Mouse (Mus musculus) embryonic facial prominence, embryonic 12.5 days (tissue): ENCODE measurements around the gene Gm29609. TPM values are rescaled to one million over a fixed set of nuclear protein-coding genes. Genes with fewer than 3 reads are reported as not detected.

Experiments used
- ATAC-seq: fragments of 200-750 bp; cut with Nextera tagmentation; 2 replicates; pipeline ENCODE4 v1.8.0; 2017; ENCODE audit not compliant: insufficient number of reproducible peaks, insufficient read depth, low FRiP score, low TSS enrichment
- H3K27ac ChIP-seq: fragments of 300-500 bp; sonication (generic); 2 replicates; pipeline ENCODE4 v1.5.1; 2016; ENCODE audit warnings: mild to moderate bottlenecking
- H3K27me3 ChIP-seq: fragments of 300-500 bp; sonication (generic); 2 replicates; pipeline ENCODE4 v1.6.1; 2016; ENCODE audit warnings: mild to moderate bottlenecking, moderate library complexity
- H3K36me3 ChIP-seq: fragments of 300-500 bp; sonication (generic); 2 replicates; pipeline ENCODE4 v1.6.1; 2016; ENCODE audit warnings: mild to moderate bottlenecking
- H3K4me1 ChIP-seq: fragments of 300-500 bp; sonication (generic); 2 replicates; pipeline ENCODE4 v1.6.1; 2016
- H3K4me2 ChIP-seq: fragments of 300-500 bp; sonication (generic); replicated peaks from 2 replicates; pipeline ENCODE4 v1.6.1; 2016; ENCODE audit warnings: mild to moderate bottlenecking, moderate library complexity
- H3K4me3 ChIP-seq: fragments of 300-500 bp; sonication (generic); 2 replicates; pipeline ENCODE4 v1.5.1; 2016; ENCODE audit warnings: mild to moderate bottlenecking
- H3K9ac ChIP-seq: fragments of 300-500 bp; sonication (generic); 2 replicates; pipeline ENCODE4 v1.6.1; 2016; ENCODE audit warnings: mild to moderate bottlenecking, moderate library complexity
- H3K9me3 ChIP-seq: fragments of 300-500 bp; sonication (generic); 2 replicates; pipeline ENCODE4 v1.6.1; 2016; ENCODE audit warnings: mild to moderate bottlenecking, moderate library complexity
- WGBS: fragments of 180-500 bp; shearing (Covaris S2); methylation state at CpG from one replicate; pipeline ENCODE4 v1.1.7; 2016; 5-methylcytosine and 5-hydroxymethylcytosine counted together
- polyA plus RNA-seq: library from polyadenylated mRNA; unstranded; fragments of >200 nt; fragmentation: Nextera tagmentation; extraction: Ambion mirVana; gene quantifications from 2 replicates; pipeline ENCODE4 v1.2.1, GENCODE M21; 2016

Gm29609 gene
- polyA plus RNA-seq, 1 experiment from 2014 or later: 2.3 TPM

DNA sequence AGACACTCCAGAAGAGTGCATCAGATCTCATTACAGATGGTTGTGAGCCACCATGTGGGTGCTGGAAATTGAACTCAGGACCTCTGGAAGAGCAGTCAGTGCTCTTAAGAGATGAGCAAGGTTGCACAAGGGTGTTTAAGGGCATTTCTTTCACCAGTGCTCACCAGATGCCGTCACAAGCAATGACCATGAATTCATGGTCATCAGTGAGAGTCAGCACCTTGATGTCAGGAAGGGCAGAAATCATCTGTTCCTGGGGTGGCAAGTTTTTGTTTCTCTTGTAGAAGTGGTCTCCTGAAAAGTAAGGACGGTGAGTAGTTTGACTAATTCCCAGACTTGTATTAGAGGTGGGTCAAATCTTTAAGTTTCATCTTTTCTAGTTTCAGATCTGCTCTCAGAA, 24.2 kb upstream of the Gm29609 start:
- Histone ChIP-seq H3K27ac (no peak overlapping the region), H3K4me3 (no peak overlapping the region), H3K27me3 (no peaks in the 10 kb centered on the region), H3K4me1 (peaks cover 15% of the 10 kb centered on the region; the same call in 1 of the 2 replicates), H3K36me3 (peaks cover 69% of the 10 kb centered on the region), H3K9me3 (peaks cover 4% of the 10 kb centered on the region; the same call in 1 of the 2 replicates), H3K9ac (no peak overlapping the region), H3K4me2 (no peak overlapping the region)
- WGBS: 94% methylated on average over 2 of the region's 2 CpGs
- ATAC-seq: no peak

DNA sequence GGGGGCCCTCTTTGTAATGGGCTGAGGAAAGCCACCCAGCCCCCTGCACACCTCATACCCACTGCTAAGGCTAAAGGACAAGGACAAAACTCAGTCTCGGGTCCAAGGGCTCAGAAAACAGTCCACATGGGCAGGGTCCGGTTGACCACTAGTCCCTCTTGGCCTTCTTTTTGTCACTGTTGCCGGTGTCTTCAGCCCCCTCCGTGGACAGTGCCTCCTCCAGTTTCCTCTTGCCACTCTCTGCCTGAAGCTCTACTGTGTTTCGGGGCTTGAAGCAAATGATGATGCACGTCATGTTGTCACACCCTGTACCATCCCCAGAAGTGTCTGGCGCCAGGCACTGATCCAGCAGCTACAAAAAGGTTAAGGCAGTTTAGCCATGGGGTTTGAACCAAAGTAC, 23.2 kb upstream of the Gm29609 start:
- Histone ChIP-seq H3K36me3 (peaks cover 75% of the 10 kb centered on the region), H3K4me1 (peaks cover 15% of the 10 kb centered on the region; the same call in 1 of the 2 replicates), H3K27me3 (no peaks in the 10 kb centered on the region), H3K4me2 (peak overlapping the region; percentile 64), H3K27ac (peak overlapping the region; percentile 88; the same call in 1 of the 2 replicates), H3K9me3 (peaks cover 4% of the 10 kb centered on the region; the same call in 1 of the 2 replicates), H3K9ac (peak overlapping the region; percentile 61; the same call in 1 of the 2 replicates), H3K4me3 (peak overlapping the region; percentile 82)
- ATAC-seq: no peak
- WGBS: 86% methylated on average over 7 of the region's 7 CpGs

DNA sequence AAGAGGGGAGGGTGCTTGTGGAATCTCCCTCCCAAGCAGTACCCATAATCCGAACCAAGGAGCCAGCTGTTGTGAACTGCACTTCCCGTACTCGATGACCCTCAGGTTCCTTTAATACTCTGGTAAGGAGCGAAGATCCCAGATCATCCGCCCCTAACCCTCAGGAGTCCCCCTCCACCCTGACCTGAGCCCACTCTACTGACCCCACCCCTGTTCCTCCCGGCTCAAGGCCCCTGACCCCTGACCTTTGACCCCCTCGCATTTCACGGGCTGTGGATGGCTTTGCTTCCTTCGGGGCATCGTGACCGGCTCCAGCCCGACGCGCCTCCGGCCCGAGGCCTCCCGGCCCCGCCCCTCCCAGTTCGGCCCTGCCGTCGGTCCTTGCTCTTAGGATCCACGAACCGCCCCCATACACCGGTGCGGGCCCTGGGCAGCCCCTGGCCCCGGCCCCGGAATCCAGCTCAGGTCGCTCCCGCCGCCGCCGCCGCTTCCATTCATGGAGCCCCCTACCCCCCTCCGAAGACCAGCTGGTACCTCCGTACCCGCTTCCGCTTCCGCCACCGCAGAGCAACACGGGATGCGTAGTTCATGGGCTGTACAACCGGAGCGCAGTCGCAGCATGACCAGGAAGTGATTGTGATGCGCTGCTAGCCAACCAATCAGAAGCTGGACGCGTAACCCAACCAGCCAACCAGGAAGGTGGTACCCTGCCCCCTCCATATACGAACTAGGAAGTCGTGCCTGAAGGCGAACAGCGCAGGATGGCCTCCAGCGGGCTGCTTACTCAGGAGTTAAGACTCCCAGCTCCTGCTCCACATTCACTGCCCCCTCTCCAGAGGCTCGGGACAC, 22.3 kb upstream of the Gm29609 start, which contains the start of gene Zfp513:
TSS of gene Zfp513 (minus strand) at position 562 of the 849 bp plus-strand sequence.
- ATAC-seq: peak; percentile 98
- H3K4me2 ChIP-seq: peak within 1 kb of the TSS; percentile 78
- peaks cover 15% of the 10 kb centered on the region; the same call in 1 of the 2 replicates for H3K4me1 ChIP-seq
- H3K9ac ChIP-seq: peak within 1 kb of the TSS; percentile 89
- H3K27me3 ChIP-seq: no peaks in the 10 kb centered on the region
- H3K36me3 ChIP-seq: peaks cover 75% of the 10 kb centered on the region
- H3K4me3 ChIP-seq: peak within 1 kb of the TSS; percentile 82
- under 1% methylated on average over 53 of the region's 53 CpGs for WGBS
- H3K27ac ChIP-seq: peak within 1 kb of the TSS; percentile 88
- peaks cover 4% of the 10 kb centered on the region; the same call in 1 of the 2 replicates for H3K9me3 ChIP-seq

DNA sequence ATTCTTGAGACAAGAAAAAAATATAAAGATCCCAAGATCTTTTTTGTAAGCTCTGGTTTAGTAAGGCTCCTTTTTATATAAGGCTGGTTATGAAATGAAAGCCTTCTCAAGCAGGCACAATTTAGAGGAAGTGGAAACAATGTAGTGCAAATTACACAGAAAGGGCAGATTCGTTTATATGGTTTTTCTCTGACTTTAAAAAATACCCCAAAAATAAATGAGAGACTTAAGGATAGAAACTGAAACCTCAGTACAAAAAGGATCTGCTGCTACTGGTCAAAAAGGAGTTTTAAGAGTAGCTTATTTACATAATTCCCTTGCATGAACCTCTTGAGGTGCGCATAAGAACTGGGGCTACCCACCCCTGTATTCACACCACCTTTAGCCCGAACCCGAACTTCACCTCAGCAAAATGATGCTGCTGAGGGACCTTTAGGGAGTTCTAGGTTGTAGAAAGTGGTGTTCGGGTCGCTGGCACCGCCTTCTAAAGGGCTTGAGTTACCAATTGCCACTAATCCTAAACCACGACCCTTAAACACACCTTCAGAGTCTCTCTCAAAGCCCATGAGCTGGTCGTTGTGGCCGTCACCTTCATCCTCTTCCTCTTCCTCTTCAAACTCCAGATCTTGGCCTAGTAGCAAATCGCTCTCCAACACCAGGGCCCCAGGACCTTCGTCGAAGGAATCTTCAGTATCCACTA, 21.5 kb upstream of the Gm29609 start:
- 17% methylated on average over 13 of the region's 13 CpGs for WGBS
- Histone ChIP-seq H3K36me3 (peaks cover 76% of the 10 kb centered on the region), H3K27ac (peak overlapping the region; percentile 79), H3K4me3 (peak overlapping the region; percentile 82), H3K9ac (peak overlapping the region; percentile 89), H3K27me3 (no peaks in the 10 kb centered on the region), H3K4me2 (peak overlapping the region; percentile 78), H3K9me3 (peaks cover 4% of the 10 kb centered on the region; the same call in 1 of the 2 replicates), H3K4me1 (peaks cover 15% of the 10 kb centered on the region; the same call in 1 of the 2 replicates)
- no peak for ATAC-seq

DNA sequence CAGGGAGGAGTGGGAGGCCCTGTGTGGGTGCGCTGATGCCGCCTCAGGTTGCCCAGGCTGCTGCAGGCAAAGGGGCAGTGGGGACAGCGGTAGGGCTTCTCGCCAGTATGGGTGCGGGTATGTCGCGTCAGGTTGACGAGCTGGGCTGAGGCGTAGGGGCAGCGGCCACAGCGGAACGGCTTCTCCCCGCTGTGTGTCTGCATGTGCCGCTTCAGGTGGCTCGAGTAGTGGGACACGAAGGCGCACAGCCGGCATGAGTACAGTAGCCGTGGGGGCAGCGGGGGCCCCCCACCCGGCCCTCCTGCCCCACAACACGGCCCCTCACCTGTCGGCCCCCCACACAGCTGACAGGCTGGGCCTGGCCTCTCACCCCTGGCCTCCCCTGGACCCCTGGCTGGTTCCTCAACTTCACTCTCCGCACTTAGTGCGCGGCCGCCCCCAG, 20.6 kb upstream of the Gm29609 start:
- ATAC-seq: no peak
- Histone ChIP-seq H3K4me1 (peaks cover 15% of the 10 kb centered on the region; the same call in 1 of the 2 replicates), H3K27me3 (no peaks in the 10 kb centered on the region), H3K27ac (0 out of 2 replicates have a peak overlapping the region, but pooled peaks have one; percentile 14), H3K9me3 (peaks cover 4% of the 10 kb centered on the region; the same call in 1 of the 2 replicates), H3K36me3 (peaks cover 77% of the 10 kb centered on the region), H3K4me2 (peak overlapping the region; percentile 78), H3K4me3 (peak overlapping the region; percentile 4; the same call in 1 of the 2 replicates), H3K9ac (no peak overlapping the region)
- 89% methylated on average over 27 of the region's 27 CpGs for WGBS

DNA sequence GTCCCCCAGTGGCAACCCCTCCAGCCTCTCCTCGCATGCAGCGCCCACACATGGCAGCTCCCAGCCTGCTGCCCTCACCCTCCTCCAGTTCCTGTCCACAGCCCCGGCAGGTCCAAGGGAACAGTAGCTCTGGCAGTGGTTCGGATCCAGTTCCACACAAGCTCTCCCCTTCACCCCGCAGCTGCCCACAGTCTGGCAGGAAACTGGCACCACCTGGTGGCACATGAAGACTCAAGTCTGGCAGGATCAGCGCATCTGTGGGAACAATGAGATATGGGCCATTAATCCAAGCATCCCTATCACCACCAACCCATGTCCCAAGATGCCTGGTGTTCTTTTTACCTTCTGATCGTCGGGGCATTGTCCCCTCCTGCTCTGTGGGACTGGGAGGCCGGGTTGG, 20.2 kb upstream of the Gm29609 start:
- H3K4me1 ChIP-seq: peaks cover 15% of the 10 kb centered on the region; the same call in 1 of the 2 replicates
- peaks cover 77% of the 10 kb centered on the region for H3K36me3 ChIP-seq
- no peak overlapping the region for H3K4me2 ChIP-seq
- ATAC-seq: no peak
- H3K9me3 ChIP-seq: peaks cover 4% of the 10 kb centered on the region; the same call in 1 of the 2 replicates
- H3K27ac ChIP-seq: 0 out of 2 replicates have a peak overlapping the region, but pooled peaks have one; percentile 14
- WGBS: 87% methylated on average over 9 of the region's 9 CpGs
- no peak overlapping the region for H3K9ac ChIP-seq
- H3K4me3 ChIP-seq: peak overlapping the region; percentile 4; the same call in 1 of the 2 replicates
- no peaks in the 10 kb centered on the region for H3K27me3 ChIP-seq

DNA sequence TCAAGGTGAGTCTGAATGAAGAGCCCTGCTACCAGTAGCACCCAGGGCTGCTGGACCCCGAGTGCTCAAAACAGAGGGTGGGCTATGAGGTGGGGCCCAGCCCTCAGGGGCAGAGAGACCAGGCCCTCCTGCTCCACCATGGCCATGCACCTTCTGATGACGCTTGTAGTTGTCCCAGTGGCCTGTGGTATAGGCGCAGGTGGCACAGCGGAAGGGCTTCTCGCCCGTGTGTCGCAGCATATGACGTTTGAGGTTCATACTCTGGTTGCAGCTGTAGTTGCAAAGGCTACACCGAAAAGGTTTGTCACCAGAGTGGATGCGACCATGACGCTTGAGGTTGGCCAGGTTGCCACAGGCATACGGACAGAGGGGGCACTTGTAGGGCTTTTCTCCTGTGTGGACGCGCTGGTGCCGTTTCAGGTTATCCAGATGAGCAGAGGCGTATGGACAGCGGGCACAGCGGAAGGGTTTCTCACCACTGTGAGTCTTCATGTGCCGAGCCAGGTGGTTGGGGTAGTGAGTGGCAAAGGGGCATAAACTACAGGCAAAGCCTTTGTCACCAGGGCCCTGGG, 19.7 kb upstream of the Gm29609 start:
- Histone ChIP-seq H3K27me3 (no peaks in the 10 kb centered on the region), H3K4me1 (peaks cover 19% of the 10 kb centered on the region), H3K9me3 (peaks cover 4% of the 10 kb centered on the region; the same call in 1 of the 2 replicates), H3K27ac (no peak overlapping the region), H3K9ac (no peak overlapping the region), H3K36me3 (peaks cover 77% of the 10 kb centered on the region), H3K4me2 (no peak overlapping the region), H3K4me3 (no peak overlapping the region)
- 92% methylated on average over 19 of the region's 19 CpGs for WGBS
- no peak for ATAC-seq

- Histone ChIP-seq H3K27ac (no peak overlapping the region), H3K4me2 (no peak overlapping the region), H3K9ac (no peak overlapping the region), H3K4me1 (peaks cover 25% of the 10 kb centered on the region), H3K27me3 (no peaks in the 10 kb centered on the region), H3K9me3 (peaks cover 4% of the 10 kb centered on the region; the same call in 1 of the 2 replicates), H3K4me3 (no peak overlapping the region), H3K36me3 (peaks cover 71% of the 10 kb centered on the region)
- 83% methylated on average over 5 of the region's 5 CpGs for WGBS
- ATAC-seq: no peak
These were observed 19.1 kb upstream of the Gm29609 start for GRCm38 (mm10) chr5:31198616-31199320.

DNA sequence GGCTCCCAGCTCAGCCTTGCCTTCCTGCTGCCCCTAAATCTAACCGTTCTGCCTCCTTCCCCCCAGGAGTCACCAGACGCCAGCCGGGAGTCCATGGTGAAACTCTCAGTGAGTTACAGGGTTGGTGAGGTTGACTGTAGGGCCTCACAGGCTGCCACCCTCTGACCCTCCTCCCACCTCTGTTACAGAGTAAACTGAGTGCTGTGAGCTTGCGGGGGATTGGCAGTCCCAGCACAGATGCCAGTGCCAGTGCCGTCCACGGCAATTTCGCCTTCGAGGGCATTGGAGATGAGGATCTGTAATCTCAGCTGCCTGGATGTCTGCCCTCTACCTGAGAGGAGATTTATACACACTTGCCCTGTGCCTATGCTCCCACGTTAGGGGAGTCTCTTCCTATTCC, 18.5 kb upstream of the Gm29609 start:
- Histone ChIP-seq H3K27ac (no peak overlapping the region), H3K9ac (no peak overlapping the region), H3K4me2 (no peak overlapping the region), H3K9me3 (peaks cover 4% of the 10 kb centered on the region; the same call in 1 of the 2 replicates), H3K4me3 (no peak overlapping the region), H3K36me3 (peaks cover 66% of the 10 kb centered on the region), H3K27me3 (no peaks in the 10 kb centered on the region), H3K4me1 (peaks cover 24% of the 10 kb centered on the region)
- WGBS: 89% methylated on average over 9 of the region's 9 CpGs
- ATAC-seq: no peak

DNA sequence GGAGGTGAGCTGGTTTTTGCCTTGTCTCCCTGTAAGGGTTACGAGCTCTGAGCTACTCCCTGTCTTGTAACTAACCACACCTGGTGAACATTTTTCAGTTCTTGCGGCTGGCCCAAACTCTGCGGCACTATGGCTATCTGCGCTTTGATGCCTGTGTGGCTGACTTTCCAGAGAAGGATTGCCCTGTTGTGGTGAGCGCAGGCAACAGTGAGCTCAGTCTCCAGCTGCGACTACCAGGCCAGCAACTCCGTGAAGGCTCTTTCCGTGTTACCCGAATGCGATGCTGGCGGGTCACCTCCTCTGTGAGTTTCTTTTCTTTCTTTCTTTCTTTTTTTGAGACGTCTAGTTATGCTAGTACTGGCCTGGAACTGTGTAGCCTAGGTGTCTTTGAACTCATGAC, 17.4 kb upstream of the Gm29609 start:
- Histone ChIP-seq H3K27ac (no peak overlapping the region), H3K4me1 (peaks cover 19% of the 10 kb centered on the region), H3K27me3 (no peaks in the 10 kb centered on the region), H3K9ac (no peak overlapping the region), H3K4me2 (no peak overlapping the region), H3K36me3 (peaks cover 62% of the 10 kb centered on the region), H3K4me3 (no peak overlapping the region), H3K9me3 (peaks cover 4% of the 10 kb centered on the region; the same call in 1 of the 2 replicates)
- no peak for ATAC-seq
- 93% methylated on average over 12 of the region's 12 CpGs for WGBS
